In genomic region chr13:74006881-74007280, GRCm38 (mm10) we compare ENCODE assay signal across 9 mouse cellular contexts. TPM values are rescaled to one million over a fixed set of nuclear protein-coding genes. Genes with fewer than 3 reads are reported as not detected.
DNase-seq lines count a peak whose midpoint lies in the region; ATAC-seq lines count a peak whose summit lies in the region.
"Not testable (repeated sequence)": the region's sequence is repeated elsewhere in the genome, so short reads cannot be mapped to it uniquely, and the experiment has no call there.
"Had no signal": no experiment of that assay in that cellular context is flagged by ENCODE, and none has a peak within 500 bp of the region (broad histone marks: within the 10 kb centered on the region; RNA-seq: fewer than 3 reads in every experiment).

No protein-coding gene starts in this region.

- WGBS in midbrain, embryonic 11.5 days = 85% methylated on average over 4 of the region's 4 CpGs

- H3K9me3 ChIP-seq in midbrain, embryonic 11.5 days (ENCODE audit: control insufficient read depth, low read length) = not testable (repeated sequence)

- not testable (repeated sequence) for H3K9ac ChIP-seq in midbrain, embryonic 11.5 days (ENCODE audit: low read length)

- peaks cover 10% of the 10 kb centered on the region; the same call in 1 of the 2 replicates for H3K4me1 ChIP-seq in midbrain, embryonic 11.5 days (ENCODE audit: control insufficient read depth, insufficient read depth, low read length)

- not testable (repeated sequence) for H3K27ac ChIP-seq in midbrain, embryonic 11.5 days (ENCODE audit: low read depth, low read length)

- DNase-seq in cerebellum, adult 9-11 months = peak; percentile 9
- DNase-seq in heart, adult 11 months = peak; percentile 57
- peak; percentile 71 for DNase-seq in midbrain, embryonic 11.5 days (ENCODE audit: low spot score, missing footprints)

- H3K4me2 ChIP-seq in midbrain, embryonic 11.5 days = not testable (repeated sequence)

- ATAC-seq in midbrain, embryonic 11.5 days (ENCODE audit: low FRiP score) = not testable (repeated sequence)

- H3K27me3 ChIP-seq in midbrain, embryonic 11.5 days (ENCODE audit: control insufficient read depth, insufficient read depth, low read length) = peaks cover 19% of the 10 kb centered on the region; the same call in 1 of the 2 replicates

- not testable (repeated sequence) for H3K4me3 ChIP-seq in midbrain, embryonic 11.5 days (ENCODE audit: low read depth, low read length)

- H3K36me3 ChIP-seq in midbrain, embryonic 11.5 days (ENCODE audit: control insufficient read depth, insufficient read depth, low read length) = not testable (repeated sequence)

RNA-seq across cellular contexts. Expression of gene Tppp, which starts 2.3 kb away (rescaled TPM):
- 3.4 and 3.8 TPM in 2 replicates for polyA plus RNA-seq in midbrain, embryonic 11.5 days (2014; fragmentation: Nextera tagmentation; extraction: Ambion mirVana)
- polyA plus RNA-seq: G1E had no signal

RNA-seq across cellular contexts. Expression of gene Zdhhc11, which starts 43.2 kb away (rescaled TPM):
- not detected in 2 replicates for polyA plus RNA-seq in midbrain, embryonic 11.5 days (2014; fragmentation: Nextera tagmentation; extraction: Ambion mirVana)
- polyA plus RNA-seq: activated CD4-positive, CD25-positive, alpha-beta regulatory T cell, adult 4 months; adrenal gland, adult 2 months; C2C12; CD4-positive, CD25-positive, alpha-beta regulatory T cell, adult 4 months; G1E; Patski had no signal

RNA-seq across cellular contexts. Expression of gene Cep72, which starts 55.2 kb away (rescaled TPM):
- 22.4 and 23.5 TPM in 2 replicates for polyA plus RNA-seq in midbrain, embryonic 11.5 days (2014; fragmentation: Nextera tagmentation; extraction: Ambion mirVana)

Comparison
In these comparisons a context has a peak if more than half of its experiments do, and no peak if none do; other contexts are left out.
1. DNase-seq: peak in every context shown above with its lines; median percentile 71 in midbrain, embryonic 11.5 days; 57 in heart, adult 11 months; 9 in cerebellum, adult 9-11 months.